Mouse (Mus musculus) kidney, adult 2 months (tissue): ENCODE measurements around the gene Fyn.

ENCODE experiments used
- CTCF ChIP-seq: fragments of 200-500 bp; conservative IDR thresholded peaks from 2 replicates; pipeline ENCODE4 v1.5.1; 2011; ENCODE audit warnings: low read depth, mild to moderate bottlenecking, control low read depth, low read length, moderate library complexity, mixed read lengths; ENCODE audit not compliant: insufficient read depth, insufficient read length
- POLR2A ChIP-seq: fragments of 200-500 bp; IDR thresholded peaks from one replicate; pipeline ENCODE4 v1.6.1; 2011; ENCODE audit warnings: low read depth, low read length, control low read depth

DNA sequence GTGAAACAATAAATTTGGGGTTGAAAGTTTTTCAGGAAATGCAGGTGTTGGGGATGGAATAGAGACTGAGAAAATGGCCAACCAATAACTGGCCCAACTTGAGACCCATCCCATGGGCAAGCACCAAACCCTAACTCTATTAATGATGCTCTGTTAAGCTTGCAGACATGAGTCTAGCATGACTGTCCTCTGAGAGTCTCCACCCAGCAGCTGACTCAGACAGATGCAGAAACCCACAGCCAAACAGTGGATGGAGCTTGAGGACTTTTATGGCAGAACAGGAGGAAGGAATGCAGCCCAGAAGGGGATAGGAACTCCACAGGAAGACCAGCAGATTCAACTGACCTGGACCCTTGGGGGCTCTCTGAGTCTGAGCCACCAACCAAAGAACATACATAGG, 32.8 kb upstream of the Fyn start:
- TF ChIP-seq CTCF (no peak), POLR2A (no peak)
